Mouse (Mus musculus): ENCODE measurements around the gene Utp3.

The Utp3 gene

DNA sequence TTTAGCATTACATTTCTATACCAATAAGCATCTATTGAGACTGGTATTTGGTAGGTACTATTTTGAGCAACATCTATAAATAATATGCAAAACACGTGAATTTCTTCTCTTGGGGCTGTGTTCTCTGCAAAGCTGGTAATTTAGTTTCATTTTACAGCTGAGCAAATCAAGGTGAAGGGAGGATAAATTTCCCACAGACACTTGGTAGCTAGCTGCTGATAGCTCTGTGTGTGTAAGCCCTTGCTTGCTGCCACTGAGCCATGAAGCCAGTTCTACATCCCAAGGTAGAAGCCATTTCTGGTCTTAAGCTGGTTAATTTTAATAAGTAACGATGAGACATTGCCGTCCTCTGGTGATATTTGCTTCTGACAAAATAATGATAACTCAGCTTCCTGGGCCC lies 20.6 kb downstream of the Utp3 start:
- DNase-seq: no peak

DNA sequence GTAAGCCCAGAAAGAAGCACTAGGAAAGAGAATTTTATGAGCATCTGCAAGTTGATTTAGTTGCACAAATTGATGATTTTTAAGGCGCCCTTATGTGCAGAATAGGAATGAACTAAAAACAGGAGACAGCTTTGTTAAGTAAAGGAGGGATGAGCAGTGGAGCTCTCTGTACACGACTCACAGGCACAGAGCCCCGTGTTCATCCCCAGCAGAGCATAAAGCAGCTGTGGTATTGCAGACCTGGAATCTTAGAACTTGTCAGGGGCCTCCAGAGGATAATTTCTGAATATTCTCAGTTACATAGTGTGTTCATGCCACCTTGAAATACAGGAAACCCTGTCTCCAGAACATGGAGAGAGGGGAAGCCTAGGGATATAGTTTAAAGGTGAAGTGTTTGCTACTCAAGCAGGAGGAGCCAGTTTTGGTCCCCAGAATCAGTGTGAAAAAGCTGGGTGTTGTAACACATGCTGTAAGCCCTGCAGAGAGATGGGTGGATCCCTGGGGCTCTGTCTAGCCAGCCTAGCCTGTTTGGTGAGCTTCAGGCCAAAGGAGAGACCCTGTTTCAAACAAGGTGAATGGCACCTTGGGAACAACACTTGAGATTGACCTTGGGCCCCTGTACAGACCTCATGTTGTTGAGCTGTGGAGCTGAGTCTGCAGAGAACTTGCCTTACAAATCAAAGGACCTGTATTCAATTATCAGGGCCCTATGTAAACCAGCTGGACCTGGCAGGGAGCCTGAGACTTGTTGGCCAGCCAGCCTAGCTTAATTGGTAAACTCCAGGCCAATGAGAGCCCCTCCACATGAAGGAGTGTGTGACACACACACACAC lies 21.5 kb downstream of the Utp3 start:
- no peak for DNase-seq

DNA sequence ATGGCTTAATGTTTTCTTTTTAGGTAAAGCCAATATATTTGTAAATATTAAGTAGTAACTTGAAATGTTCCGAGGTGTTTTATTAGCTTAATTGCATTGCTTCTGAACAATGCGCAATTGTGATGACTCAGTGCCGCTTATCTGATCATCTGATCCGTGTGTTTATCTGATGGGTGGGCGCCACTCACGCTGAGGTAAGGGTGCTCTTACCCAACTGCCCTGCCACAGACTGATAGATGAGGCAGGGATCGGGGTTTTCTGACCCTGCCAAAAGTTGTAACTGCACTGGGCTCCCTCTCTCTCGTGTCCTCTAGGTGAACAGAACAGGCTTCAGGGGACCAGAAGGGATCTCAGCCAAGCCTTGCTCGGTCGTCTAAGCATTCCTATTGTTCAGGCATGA lies 26.4 kb downstream of the Utp3 start:
- no peak for DNase-seq

DNA sequence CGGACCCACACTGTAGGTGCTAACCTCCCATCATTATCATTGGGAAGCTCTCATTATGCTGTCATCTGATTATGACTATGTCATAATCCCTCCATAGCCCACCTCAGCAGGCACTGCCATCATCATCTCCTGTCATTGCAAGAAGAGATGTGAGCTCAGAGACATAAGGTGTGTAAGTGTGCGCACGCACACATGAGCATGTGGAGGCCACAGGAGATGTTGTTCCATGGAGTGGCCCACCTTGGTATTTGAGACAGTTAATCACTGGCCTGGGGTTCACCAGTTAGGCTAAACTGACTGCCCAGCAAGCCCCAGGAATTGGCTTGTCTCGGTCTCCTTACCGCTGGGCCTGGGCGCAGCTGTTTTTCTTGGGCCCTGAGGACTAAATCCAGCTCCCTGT lies 27.1 kb downstream of the Utp3 start:
- DNase-seq: no peak

DNA sequence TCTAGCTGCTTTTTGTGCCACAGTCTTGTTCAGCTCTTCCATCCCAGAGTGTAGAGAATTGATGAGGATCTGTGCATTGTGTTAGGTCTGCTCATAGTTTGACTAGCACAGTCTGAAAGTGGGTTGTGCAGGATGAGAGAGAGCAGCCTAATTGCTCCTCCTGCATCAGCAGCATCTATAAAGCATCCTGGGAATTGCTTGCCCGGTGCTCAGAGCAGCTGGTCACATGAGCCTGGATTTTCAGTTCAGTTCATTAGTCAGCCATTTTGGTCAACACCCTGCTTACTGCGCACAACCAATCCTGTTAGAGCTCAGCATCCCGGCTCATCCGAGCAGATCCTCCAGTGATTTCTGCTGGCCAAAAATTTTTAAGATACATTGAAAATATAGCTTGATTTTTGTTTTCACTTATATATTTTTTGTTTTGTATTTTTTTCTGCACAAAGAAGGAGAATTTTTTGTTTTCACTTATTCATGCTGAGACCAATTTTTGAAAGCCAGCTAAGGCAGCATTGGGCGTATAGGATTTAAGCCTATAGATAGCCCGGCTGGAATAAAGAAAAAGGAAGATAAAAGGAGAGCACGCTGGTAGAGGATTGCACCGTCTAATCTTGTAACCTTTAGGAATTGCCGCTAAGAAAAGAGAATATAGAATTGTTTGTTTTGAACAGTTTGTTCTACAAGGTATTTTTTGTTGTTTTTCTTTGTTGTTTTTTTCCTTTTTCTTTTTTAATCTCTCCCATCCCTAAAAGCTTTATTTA lies 29.2 kb downstream of the Utp3 start:
- no peak for DNase-seq

DNA sequence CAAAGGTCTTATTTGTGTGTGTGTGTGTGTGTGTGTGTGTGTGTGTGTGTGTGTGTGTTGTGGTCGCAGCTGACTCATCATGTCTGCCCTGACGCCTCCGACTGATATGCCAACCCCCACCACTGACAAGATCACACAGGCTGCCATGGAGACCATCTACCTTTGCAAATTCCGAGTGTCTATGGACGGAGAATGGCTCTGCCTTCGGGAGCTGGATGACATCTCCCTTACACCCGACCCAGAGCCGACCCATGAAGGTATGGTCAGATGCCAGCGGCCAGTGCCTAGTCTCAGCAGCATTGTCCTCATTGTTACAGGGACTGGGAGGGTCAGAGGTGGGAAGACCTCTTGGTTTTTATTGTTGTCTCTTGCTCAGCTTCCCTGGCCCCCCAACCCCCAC lies 29.8 kb downstream of the Utp3 start:
- no peak for DNase-seq

DNA sequence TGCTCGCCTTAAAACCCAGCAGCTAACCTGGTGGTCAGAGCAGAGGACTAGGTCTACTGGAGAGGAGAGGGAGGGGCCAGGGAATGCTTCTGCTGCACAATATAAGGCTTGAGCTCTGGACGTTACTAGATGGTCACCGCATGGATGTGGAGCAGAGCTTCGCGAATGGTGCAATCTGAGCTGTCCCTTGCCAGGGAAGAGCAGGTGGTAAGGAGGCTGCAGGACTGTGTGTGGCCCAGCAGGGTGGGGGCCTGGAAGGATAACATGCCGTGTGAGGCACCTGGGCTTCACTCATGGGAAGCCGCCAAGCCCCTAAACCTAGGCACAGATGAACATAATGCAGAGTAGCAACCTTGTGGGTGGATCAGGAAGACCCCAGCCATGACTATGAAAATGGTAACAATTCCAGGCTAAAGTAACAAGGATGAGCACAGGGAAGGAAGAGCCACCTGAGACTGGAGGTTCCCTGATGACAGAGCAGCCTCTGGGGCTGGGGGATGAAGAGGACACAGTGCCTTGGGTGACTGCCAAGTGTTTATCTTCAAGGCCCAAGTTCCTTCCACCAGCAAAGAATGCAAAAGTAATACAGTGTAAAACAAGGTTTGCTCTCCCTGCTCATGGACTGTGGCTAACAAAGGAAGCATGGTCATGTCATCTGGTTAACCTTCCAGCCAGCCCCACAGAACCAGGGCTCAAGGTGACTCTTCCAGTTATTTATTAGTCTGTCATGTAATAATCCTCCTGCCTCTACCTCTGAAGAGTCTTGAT lies 32.3 kb downstream of the Utp3 start:
- no peak for DNase-seq

DNA sequence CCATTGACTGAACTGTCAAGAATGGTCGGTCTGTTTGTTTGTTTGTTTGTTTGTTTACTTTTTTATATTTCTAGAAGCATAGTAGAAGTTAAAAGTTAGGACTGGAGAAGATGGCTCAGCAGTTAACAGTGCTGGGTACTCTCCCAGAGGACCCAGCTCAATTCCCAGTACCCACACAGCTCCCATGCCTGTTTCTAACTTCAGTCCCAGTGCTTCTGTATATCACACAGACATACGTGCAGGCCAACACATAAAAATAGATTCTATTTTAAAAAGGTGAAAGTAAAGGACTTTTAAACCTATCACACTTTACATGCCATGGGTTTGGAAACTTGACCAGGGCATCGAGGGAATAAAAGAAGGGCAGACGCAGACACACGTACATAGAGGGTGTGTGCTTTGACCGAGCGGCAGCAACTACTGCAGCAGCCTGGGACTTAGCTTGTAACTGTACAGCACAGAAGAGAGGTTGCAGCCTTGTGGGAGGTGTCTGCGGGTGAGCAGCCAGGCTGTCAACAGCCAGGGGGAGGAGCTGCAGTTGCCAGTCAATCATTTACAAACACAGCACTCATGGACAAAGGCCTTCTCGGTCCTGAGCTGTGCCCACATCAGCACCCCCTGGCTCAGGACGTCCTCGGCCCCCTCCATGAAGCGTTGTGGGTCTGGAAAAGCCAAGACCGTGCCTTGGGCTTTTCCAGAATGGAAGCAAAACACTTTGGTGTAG lies 33.1 kb downstream of the Utp3 start:
- DNase-seq: no peak

DNA sequence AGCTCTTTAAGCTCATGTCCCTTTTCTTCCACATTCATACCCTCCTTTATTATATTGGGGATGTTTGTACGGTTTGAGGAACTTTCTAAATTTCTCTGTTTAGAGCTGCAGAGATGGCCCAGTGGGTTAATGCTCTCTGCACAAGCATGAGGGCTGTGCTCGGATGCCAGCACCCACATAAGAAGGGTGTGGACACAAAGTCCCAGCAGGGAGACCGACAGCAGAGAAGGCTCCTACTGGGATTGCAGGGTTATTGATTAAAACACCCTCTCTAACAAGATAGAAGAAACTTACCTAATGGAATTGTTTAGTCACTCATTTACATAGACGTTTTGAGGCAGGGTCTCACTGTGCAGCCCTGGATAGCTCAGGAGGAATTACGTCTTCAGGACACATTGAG lies 34.2 kb downstream of the Utp3 start:
- DNase-seq: no peak

DNA sequence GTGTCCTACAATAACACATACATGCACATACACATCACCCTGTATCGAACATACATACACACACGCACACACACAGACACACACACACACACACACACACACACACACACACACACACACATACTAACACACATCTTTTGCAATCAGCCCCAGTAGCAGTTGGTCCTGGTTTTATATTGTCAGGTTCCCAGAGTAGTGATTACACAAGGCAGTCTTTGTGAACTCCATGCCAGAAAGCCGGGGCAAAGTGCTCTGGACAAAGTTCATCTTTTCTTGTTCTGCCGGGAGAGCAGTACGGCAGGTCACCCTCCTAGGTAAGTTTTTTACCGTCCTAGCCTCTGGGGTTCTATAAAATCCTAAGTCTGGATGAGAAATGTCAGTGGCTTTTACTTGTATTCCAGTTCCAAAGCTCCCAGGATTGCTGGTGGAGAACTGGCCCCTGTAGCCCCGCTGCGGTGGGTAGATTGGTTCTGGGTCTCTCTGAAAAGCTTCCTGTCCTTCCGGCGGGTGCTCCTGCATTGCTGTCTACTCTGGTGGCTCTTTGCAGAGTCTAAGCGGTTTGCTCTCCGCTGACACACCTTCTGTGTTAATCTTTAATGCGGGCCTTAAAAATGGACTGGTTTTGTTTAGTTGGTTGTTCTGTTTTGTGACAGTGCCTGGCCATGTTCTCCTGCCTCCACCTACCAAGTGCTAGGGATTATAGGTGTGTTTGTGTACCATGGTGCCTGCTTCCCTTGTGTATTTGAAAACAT lies 39.3 kb downstream of the Utp3 start:
- DNase-seq: no peak

DNA sequence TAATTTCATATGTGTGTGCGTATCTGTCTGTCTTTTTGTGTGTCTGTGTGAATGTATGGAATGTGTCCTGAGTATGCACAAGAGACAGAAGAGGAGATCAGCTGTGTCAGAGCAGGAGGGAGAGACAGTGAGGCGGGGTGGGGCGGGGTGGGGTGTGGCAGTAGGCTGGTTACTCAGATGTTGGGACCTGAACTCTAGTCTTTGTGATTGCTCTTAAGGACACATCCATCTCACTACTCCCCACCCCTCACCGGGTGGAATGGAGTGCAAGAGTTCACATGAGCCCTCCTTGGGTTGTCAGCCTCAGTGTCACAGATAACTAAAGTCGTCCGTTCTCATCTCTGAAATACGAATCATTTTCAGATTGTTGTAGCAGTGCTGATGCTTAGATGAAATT lies 39.9 kb downstream of the Utp3 start:
- no peak for DNase-seq

DNA sequence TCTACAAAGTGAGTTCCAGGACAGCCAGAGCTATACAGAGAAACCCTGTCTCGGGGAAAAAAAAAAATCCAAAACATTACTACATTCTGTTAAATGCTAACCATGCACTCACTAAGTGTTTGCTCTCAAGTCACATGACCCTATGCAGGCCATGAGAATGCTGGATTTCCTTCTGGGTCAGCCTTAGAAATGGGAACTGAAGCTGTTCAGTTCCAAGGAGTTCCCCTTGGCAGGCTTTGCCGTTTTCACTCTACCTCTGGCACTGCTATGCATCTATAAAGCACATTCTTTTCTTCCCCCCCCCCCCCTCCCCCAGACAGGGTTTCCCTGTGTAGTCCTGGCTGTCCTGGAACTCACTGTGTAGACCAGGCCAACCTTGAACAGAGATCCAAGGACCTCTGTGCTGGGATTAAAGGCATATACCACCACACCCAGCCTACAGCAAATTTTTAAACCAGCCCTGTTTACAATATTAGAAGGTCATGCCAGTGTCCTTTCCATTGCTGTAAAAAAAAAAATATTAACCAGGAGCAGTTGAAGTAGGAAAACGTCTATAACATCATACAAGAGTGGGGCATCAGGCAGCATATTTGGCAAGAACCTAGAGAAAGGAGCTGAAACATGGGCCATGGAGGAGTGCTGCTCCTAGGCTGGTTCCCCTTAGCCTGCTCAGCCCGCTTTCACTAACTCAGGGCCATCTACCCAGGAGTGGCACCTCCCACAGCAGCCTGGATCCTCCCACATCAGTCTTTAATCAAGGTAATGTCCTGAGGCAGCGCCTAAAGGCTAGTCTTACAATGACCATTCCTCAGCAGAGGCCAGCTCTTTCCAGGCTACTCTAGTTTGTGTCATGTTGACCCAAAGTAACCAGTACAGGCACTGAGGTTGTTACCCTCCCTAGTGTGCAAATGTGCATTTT lies 41.5 kb downstream of the Utp3 start:
- DNase-seq: no peak

DNA sequence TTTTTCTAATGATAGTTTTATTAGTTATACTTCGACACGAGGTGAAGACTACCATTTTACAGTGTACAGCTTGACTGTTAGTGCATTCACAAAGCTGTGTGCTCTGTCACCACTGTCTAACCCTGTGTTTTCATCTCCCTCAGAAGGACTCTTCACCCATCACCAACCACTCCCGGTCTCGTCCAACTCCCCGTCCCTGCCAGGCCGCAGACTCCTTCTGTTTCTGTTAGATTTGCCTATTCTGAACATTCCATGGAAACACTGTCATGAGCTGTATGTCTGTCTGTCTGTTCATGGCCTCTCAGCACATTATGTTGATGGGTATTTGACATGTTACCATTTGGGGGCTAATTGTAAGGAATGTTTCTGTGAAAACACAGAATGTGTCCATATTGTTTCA lies 44.7 kb downstream of the Utp3 start:
- DNase-seq: no peak

DNA sequence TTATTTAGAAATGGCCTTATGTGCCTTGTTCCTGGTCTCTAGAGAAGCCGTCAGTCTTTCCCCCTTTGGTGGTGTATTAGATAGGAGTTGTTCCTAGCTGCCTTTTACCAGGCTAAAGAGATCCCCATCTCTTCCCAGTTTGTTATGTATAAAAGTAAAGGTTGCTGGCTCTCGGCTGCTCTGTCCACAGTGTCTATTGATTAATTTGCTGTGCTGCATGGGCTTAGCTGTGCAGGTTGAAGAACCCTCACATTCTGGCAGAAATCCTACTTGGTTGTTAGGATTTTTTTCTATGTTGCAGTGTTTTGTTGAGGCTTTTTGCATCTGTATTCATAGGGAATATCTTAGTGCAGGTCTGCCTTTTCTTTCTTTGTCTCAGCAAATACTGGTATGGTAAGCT lies 47.8 kb downstream of the Utp3 start:
- no peak for DNase-seq

DNA sequence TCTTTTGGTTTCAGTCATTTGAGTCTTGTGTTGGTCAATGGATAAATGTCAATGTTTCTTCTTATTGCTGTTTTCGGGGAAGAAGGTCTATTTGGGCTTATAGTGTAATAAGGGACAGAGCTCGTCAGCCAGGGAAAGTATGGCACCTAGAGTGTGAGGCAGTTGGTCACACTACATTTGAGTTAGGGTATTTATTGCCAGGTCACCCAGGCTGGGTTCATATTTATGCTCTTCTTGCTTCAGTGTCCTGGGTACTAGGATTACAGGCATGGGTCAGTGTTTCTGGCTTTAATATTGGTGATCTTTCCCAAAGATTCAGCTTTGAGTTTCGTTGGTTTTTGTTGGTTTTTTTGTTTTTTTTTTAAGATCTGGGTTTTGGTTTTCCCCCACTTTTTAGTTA lies 48.5 kb downstream of the Utp3 start:
- no peak for DNase-seq

DNA sequence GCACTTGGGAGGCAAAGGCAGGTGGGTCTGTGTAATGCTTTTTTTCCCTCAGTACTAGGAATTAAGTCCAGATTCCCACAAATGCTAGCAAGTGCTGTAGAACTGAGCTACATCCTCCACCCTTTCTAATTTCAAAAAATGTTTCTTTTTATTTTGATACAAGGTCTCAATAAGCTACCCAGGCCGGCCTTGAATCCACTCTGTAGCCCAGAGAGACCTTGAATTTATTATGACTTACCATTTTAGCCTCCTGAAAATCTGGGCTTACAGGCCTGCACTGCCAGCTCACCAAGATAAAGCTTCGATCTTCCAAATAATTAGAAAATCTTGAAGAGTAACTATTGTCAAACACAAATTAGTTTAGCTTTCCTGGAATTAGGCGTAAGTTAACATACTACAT lies 49.8 kb downstream of the Utp3 start:
- DNase-seq: no peak

DNA sequence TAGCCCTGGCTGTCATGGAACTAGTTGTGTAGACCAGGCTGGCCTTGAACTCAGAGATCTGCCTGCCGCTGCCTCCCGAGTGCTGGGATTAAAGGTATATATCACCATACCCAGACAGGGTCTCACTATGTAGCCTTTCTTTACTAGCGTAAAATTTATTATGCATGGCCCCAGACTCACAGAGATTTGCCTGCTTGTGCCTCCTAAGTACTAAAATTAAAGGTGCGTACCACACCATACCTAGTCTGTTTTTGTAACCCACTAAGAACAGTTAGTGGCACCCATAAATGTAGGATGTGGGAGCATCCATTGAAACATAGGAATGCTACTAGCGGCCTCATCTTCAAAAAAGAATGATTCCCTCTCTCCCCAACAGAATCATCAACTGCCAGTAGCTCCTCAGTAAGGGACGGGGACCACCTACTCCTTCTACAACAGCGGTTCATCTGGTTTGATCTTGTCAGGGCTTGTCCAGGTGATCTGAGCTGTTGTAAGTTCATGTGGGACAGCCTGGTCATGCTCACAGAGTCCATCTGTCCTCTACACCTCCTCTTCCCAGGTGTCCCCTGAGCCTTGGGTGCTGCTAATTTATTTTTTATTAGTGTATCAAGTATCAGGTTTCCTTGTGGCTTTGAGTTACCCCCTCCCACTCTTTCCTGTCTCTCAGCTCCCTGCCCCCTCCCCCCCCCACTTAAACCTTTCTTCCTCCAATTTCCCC lies 50.5 kb downstream of the Utp3 start:
- DNase-seq: no peak
